Mouse (Mus musculus): ENCODE measurements around the gene Pdzd2.

DNA sequence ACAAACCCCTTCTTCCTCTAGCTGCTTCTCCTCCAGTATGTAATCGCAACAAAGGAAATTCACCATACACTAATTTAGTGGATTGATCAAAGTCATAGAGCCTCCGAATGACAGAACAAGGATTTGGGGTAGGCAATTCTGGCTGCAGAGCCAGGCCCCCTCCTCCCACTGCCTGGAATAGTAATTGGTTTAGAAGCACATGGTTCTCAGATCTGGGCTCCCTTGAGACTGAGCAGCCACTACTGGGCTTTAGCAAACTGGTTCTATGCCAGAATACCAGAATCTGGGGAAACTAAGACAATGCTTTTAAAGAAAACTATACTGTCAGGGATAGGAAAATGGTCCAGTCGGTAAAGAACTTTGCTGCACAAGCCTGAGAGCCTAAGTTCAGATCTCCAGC lies 90.0 kb downstream of the Pdzd2 start:
- no peak for TF ChIP-seq POLR2A (IDR thresholded peaks at IDR 0.05; ENCODE audit: control insufficient read depth, extremely low read depth, insufficient read depth, low read length, poor library complexity)
- no peak for TF ChIP-seq CTCF (IDR thresholded peaks at IDR 0.05; ENCODE audit: borderline replicate concordance, control insufficient read depth, extremely low read depth, insufficient read depth, low read length, poor library complexity)
